Mouse (Mus musculus) layer of hippocampus, postnatal 36 days (tissue): Measurements from ENCODE around the gene Alg1. TPM values are rescaled to one million over a fixed set of nuclear protein-coding genes. Genes with fewer than 3 reads are reported as not detected.

ENCODE experiments used
- DNase-seq, 2 experiments: peaks; one replicate each; pipeline ENCODE4 v3.0.0; 2022
- microRNA-seq, 2 experiments: library from miRNA; unstranded; fragments of <30 nt; microRNA quantifications; one replicate each; pipeline ENCODE4 v1.2.0; 2021
- total RNA-seq, 2 experiments: library from RNA; stranded (reverse); gene quantifications; 2 replicates each; pipeline ENCODE4 v1.2.3; 2021

The Alg1 gene
- total RNA-seq, 2 experiments from 2014 or later = 26.7 to 29.9 TPM

- DNase-seq = no peak
Measured at GRCm38 (mm10) chr16:5242882-5243281, 9.5 kb downstream of the Alg1 start.

DNA sequence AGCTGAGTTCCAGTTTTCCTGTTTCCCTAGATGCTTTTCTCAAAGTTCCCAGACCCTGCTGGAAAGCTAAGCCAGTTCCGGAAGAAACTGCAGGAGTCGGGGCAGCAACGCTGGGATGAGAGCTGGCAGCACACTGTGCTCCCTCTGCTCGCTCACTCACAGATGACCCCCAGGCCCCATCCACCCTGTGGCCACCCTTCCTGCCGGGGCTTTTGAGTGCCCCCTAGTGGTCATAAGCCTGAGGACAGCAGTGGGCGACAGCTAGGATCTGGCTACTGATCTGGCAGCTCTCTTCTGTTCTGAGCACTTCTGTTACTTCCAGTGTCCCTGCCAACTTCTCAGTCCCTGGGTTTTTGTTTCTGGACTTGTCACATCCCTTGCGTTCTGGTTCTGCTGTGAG lies 11.0 kb downstream of the Alg1 start:
- DNase-seq = peak; percentile 32 to 33

DNA sequence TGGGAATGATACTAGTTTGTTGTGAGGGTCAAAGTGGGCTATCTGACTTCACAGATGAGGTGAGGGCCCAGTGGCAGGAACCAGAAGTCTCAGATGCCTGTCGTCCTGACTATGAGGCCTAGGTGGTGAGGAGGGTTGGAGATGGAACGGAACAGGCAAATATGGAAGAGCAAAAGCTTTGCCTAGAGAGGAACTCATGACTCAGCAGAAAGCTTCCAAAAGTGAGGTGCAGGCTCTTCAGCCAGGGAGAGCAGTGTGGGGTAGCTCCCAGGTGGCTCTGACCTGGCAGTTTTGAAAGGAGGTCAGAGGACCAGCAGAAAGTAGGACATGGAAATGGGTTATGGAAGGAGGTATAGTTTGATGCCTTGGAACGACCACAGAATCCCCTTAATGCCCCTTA lies 17.5 kb downstream of the Alg1 start:
- no peak for DNase-seq

GRCm38 (mm10) chr16:5252260-5252659 lies 18.8 kb downstream of the Alg1 start:
- DNase-seq = no peak

DNA sequence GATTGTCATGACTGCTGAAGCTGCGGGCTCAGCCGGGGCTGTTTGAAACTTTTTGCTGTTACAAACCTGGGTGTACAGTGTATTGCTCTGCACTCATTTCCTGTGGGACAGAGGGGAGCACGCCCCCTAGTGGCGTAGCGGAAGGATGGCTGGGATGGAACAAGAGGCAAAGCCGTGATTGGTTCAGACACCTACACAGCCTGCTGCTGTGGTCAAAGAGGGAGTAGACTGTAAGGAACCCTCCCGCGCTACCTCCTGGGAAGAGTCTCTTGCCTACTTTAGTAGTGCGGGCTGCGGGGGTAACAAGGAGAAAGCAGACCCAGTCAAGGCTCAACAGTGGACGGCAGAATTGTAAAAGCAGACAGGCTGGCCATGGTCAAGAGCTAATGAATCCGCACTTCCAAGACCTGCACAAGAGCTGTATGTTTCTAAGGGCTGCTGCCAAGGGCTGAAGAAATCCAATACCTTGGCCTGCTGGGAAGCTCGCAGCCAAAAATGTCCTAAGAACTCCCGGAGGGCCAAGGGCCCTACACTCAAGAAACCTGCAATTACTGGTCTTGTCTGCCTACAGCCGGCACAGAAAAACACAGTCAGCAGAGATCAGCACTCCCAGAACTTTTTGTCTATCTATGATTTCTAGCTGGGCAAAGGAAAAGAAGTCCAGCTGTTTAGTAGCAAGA lies 21.1 kb downstream of the Alg1 start:
- DNase-seq = peak; percentile 29 to 45

DNA sequence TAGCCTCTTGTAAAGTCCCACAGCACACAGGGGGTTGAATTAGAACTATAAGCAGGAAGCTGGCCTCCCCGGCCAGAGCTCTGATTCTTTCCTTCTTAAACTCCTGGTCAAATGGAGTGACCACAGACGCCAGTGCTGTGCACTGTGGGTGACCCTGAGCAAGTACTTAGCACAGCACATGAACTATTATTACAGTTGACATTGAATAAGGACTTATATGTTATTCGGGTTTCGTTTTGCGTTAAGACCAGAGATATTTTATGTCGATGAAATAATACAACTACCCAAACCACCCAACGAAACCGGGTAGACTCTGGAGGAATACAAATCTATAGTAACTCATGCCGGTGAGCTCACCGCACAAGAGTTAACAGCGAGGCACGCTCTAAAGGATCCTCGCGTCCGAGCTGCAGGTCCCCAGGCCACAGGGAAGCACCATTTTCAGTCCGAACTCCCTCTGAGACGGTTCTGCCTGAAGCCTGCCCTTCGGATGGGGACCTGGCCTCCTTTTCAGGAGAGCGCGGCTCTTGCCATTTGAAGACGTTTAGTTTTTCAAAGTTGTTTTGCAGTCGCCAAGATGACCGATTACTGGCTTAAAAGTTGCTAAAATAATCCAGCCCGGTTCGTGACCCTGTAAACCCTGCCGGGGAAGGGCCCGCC lies 21.8 kb downstream of the Alg1 start:
- no peak for DNase-seq

DNA sequence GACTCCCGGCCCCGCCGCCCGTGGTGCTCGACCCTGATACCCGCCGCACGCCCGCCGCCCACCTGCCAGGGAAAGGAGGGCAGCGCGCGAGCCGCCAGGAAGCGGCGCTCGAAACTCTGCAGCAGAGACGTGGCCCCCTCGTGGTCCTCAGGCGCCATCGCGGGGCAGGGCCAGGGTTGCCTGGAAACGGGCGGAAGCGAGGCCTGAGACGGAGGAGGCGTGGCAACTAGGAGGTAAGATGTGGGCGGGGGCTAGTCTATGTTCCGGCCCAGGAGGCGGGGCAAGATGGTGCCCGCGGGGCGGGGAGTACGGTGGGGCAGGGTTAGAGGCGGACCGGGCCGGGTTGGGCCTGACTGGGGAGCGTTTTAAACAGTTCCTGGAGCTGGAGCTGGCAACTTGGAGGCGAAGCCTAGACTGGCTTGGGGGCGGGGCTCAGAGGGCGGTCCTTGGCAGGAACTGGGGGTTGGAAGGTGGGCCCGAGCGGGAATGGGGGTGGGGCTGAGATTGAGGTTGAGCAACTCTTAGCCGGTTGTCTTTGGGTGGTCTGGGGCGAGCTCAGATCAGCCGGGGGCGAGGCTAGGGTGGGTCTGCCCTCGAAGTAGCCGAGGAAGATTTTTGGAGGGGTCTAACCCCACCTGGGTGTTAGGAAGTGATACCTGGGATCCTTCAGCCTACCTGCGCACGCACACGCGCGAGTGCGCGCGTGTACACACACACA lies 22.5 kb downstream of the Alg1 start, which contains the start of gene Eef2kmt:
Eef2kmt (minus strand) TSS at position 205 of the 718 bp plus-strand sequence.
- DNase-seq = peak; percentile 97 to 98

- DNase-seq = no peak
Measured at GRCm38 (mm10) chr16:5263156-5263555, 29.7 kb downstream of the Alg1 start.

- DNase-seq = no peak
Measured at GRCm38 (mm10) chr16:5263926-5264325, 30.5 kb downstream of the Alg1 start.

- no peak for DNase-seq
Measured at GRCm38 (mm10) chr16:5271411-5272035, 38.1 kb downstream of the Alg1 start.

DNA sequence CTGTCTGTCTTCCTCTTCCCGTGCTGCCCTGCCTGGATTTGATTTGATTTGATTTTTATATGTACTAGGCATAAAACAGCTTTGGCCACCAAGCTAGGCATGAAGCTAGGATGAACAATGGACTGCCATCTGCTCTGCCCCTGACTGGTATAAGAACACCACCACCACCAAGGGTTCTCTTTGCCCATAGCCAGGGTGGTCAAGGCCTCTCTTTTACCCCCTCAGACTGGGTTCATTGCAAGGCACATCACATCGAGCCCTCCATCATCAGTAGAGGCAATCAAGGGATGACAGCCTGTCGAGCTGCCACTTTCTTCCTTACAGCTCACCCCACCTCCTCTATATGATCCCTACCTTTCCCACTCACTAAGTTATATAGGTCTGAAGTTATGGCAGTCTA lies 39.0 kb downstream of the Alg1 start:
- DNase-seq = no peak

DNA sequence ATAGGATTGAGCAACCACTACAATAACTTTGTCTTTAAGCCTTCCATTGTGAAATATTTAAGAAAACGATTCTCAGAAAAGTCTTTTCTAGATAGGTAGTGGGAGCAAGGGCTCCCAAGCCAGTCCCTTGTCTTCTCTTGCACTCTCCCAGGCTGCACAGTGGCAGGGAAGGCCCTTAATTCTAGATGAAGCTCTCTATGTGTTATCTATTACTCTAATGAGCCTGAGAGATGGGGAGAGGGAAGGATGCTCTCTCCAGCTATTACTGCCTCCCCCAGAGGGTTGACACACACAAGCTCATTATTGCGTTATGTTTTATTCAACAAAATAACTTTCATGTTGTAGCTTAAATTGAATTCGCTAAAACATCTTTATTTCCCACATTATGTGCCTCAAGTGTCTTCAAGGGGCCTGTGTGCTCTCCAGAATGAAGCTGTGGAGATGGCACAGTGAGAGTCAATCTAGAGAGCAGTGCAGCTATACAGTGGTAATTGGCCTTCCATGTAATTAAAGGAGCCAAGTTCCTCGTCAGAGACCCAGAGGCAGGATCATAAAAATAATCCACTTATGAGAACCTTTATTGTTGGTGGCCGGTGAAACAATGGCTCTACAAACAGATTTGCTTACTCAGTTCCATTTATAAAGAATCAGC lies 46.3 kb downstream of the Alg1 start:
- DNase-seq = no peak

- no peak for DNase-seq
Measured at GRCm38 (mm10) chr16:5282686-5283085, 49.3 kb downstream of the Alg1 start.

- no peak for DNase-seq
Measured at GRCm38 (mm10) chr16:5285376-5285775, 52.0 kb downstream of the Alg1 start.

Small RNA genes within 50 kb of the gene (microRNA-seq; reads per million reads assigned to microRNA genes)
- gene Gm23689 = 0 reads per million in 2 experiments
- gene Gm26095 = 0 reads per million in 2 experiments
- 0 reads per million in 2 experiments for gene Mir6364

Other genes starting within 250 kb of the Alg1 start
- not detected for gene Sept12, start 235.8 kb upstream of the Alg1 start, total RNA-seq
- gene Smim22, start 226.3 kb upstream of the Alg1 start, total RNA-seq = not detected
- gene Rogdi, start 220.1 kb upstream of the Alg1 start, total RNA-seq = 100 to 1,000 TPM; 362 to 395 TPM
- 100 to 1,000 TPM; 139 TPM for gene Glyr1, start 183.8 kb upstream of the Alg1 start, total RNA-seq
- 10 to 100 TPM; 42.9 to 45.0 TPM for gene Ubn1, start 183.6 kb upstream of the Alg1 start, total RNA-seq
- gene Ppl, start 101.2 kb upstream of the Alg1 start, total RNA-seq = 1 to 10 TPM; 2.4 to 2.5 TPM
- gene Sec14l5, start 86.5 kb upstream of the Alg1 start, total RNA-seq = 1 to 10 TPM; 5.7 to 7.9 TPM
- 10 to 100 TPM; 12.5 to 13.6 TPM for gene Nagpa, start 29.6 kb upstream of the Alg1 start, total RNA-seq
- gene AU021092, start 11.3 kb upstream of the Alg1 start, total RNA-seq = 1 to 10 TPM; 4.5 to 4.7 TPM
- 1 to 10 TPM; 5.2 to 5.6 TPM for gene Eef2kmt, start 22.4 kb downstream of the Alg1 start, total RNA-seq